ENCODE assay signal across 9 mouse cellular contexts in genomic region chr10:121419640-121420470, GRCm38 (mm10). TPM values are rescaled to one million over a fixed set of nuclear protein-coding genes. Genes with fewer than 3 reads are reported as not detected.
DNase-seq lines count a peak whose midpoint lies in the region; ATAC-seq and TF ChIP-seq lines count a peak whose summit lies in the region.
"Had no signal": no experiment of that assay in that cellular context is flagged by ENCODE, and none has a peak within 500 bp of the region (broad histone marks: within the 10 kb centered on the region; RNA-seq: fewer than 3 reads in every experiment).

No protein-coding gene starts in this region.

- ATAC-seq in hindbrain, embryonic 11.5 days (ENCODE audit: low FRiP score), result peak; percentile 56
- peak; percentile 81 for ATAC-seq in kidney, postnatal 0 days (replicated peaks; ENCODE audit: low FRiP score, low read depth)
- ATAC-seq in megakaryocyte progenitor cell, adult 5-6 weeks (replicated peaks; ENCODE audit: poor library complexity), result peak; percentile 85

- no peak overlapping the region for H3K27ac ChIP-seq in hindbrain, embryonic 11.5 days (ENCODE audit: low read depth, low read length)
- no peak overlapping the region; the same call in 1 of the 2 replicates for H3K27ac ChIP-seq in hindbrain, embryonic 10.5 days
- H3K27ac ChIP-seq in bone marrow, adult 2 months (ENCODE audit: control insufficient read depth, insufficient read depth, low read depth, low read length, poor library complexity), result peak overlapping the region; percentile 57
- H3K27ac ChIP-seq in kidney, postnatal 0 days, result peak overlapping the region; percentile 42; the same call in 1 of the 2 replicates
- H3K27ac ChIP-seq: limb, embryonic 12.5 days had no signal

- TF ChIP-seq POLR2A in bone marrow, adult 2 months (IDR thresholded peaks at IDR 0.05; ENCODE audit: borderline replicate concordance, control insufficient read depth, low read depth, low read length), result no peak

- H3K27me3 ChIP-seq in hindbrain, embryonic 11.5 days (ENCODE audit: control insufficient read depth, insufficient read depth, low read length), result no peaks in the 10 kb centered on the region
- no peaks in the 10 kb centered on the region for H3K27me3 ChIP-seq in hindbrain, embryonic 10.5 days (ENCODE audit: insufficient read depth, poor library complexity, severe bottlenecking)
- no peaks in the 10 kb centered on the region for H3K27me3 ChIP-seq in kidney, postnatal 0 days (ENCODE audit: insufficient read depth, low read length)
- H3K27me3 ChIP-seq: limb, embryonic 12.5 days had no signal

- 63% methylated on average over 22 of the region's 22 CpGs for WGBS in hindbrain, embryonic 11.5 days
- WGBS in hindbrain, embryonic 10.5 days, result 72% methylated on average over 22 of the region's 22 CpGs
- 62% methylated on average over 22 of the region's 22 CpGs for WGBS in bone marrow, adult 2 months
- 29% methylated on average over 22 of the region's 22 CpGs for WGBS in kidney, postnatal 0 days

- H3K4me3 ChIP-seq in hindbrain, embryonic 11.5 days (ENCODE audit: low read depth, low read length), result no peak overlapping the region
- H3K4me3 ChIP-seq in hindbrain, embryonic 10.5 days, result no peak overlapping the region
- no peak overlapping the region for H3K4me3 ChIP-seq in bone marrow, adult 2 months (replicated peaks; ENCODE audit: control insufficient read depth, low read depth, low read length)
- no peak overlapping the region for H3K4me3 ChIP-seq in kidney, postnatal 0 days (replicated peaks; ENCODE audit: low read depth, low read length)
- H3K4me3 ChIP-seq: limb, embryonic 12.5 days had no signal

- no peak overlapping the region for H3K4me2 ChIP-seq in hindbrain, embryonic 11.5 days (replicated peaks; ENCODE audit: low read depth, low read length)
- H3K4me2 ChIP-seq in kidney, postnatal 0 days (ENCODE audit: low read length), result peak overlapping the region; percentile 25; the same call in 1 of the 2 replicates
- H3K4me2 ChIP-seq: limb, embryonic 12.5 days had no signal

- no peak for DNase-seq in hindbrain, embryonic 11.5 days (ENCODE audit: low spot score)
- no peak for DNase-seq in hindbrain, embryonic 10.5 days (ENCODE audit: low spot score)
- peak; percentile 78 for DNase-seq in kidney, postnatal 0 days (ENCODE audit: low spot score)
- peak; percentile 59 for DNase-seq in thymus, postnatal 14 days
- no peak for DNase-seq in gastrocnemius, adult 18-20 months (ENCODE audit: low spot score)
- DNase-seq in adrenal gland, adult (ENCODE audit: inconsistent age in 2 of 2, low spot score in 1 of 2), result no peak

- peaks cover 7% of the 10 kb centered on the region; the same call in 1 of the 2 replicates for H3K4me1 ChIP-seq in hindbrain, embryonic 11.5 days (replicated peaks; ENCODE audit: control insufficient read depth, insufficient read depth, low read length)
- peaks cover 56% of the 10 kb centered on the region for H3K4me1 ChIP-seq in hindbrain, embryonic 10.5 days (replicated peaks)
- H3K4me1 ChIP-seq in bone marrow, adult 2 months (ENCODE audit: control insufficient read depth, insufficient read depth, low read length), result peaks cover 10% of the 10 kb centered on the region
- H3K4me1 ChIP-seq in kidney, postnatal 0 days (replicated peaks; ENCODE audit: insufficient read depth, low read length), result peaks cover 45% of the 10 kb centered on the region

- no peak overlapping the region for H3K9ac ChIP-seq in hindbrain, embryonic 11.5 days (ENCODE audit: low read depth, low read length)
- H3K9ac ChIP-seq in kidney, postnatal 0 days (ENCODE audit: low read depth, low read length), result no peak overlapping the region
- H3K9ac ChIP-seq: limb, embryonic 12.5 days had no signal

- H3K36me3 ChIP-seq in hindbrain, embryonic 11.5 days (ENCODE audit: control insufficient read depth, insufficient read depth, low read length), result no peaks in the 10 kb centered on the region
- peaks cover 8% of the 10 kb centered on the region for H3K36me3 ChIP-seq in hindbrain, embryonic 10.5 days
- H3K36me3 ChIP-seq in kidney, postnatal 0 days (ENCODE audit: insufficient read depth, low read length), result no peaks in the 10 kb centered on the region

- H3K9me3 ChIP-seq in hindbrain, embryonic 11.5 days (ENCODE audit: control insufficient read depth, low read length), result no peaks in the 10 kb centered on the region
- no peaks in the 10 kb centered on the region for H3K9me3 ChIP-seq in hindbrain, embryonic 10.5 days
- H3K9me3 ChIP-seq in kidney, postnatal 0 days (replicated peaks; ENCODE audit: low read length), result no peaks in the 10 kb centered on the region
- H3K9me3 ChIP-seq: limb, embryonic 12.5 days had no signal

- no peak for TF ChIP-seq CTCF in bone marrow, adult 2 months (IDR thresholded peaks at IDR 0.05; ENCODE audit: control insufficient read depth, insufficient read depth, low read length)
- peak; percentile 26; the same call in 1 of the 2 replicates for TF ChIP-seq CTCF in kidney, postnatal 0 days (IDR thresholded peaks at IDR 0.05; ENCODE audit: low read depth)

RNA-seq across cellular contexts. Expression of gene Gns, which starts 55.0 kb away (rescaled TPM):
- 38.8 and 41.2 TPM in 2 replicates for polyA plus RNA-seq in hindbrain, embryonic 11.5 days (2014; fragmentation: Nextera tagmentation; extraction: Ambion mirVana)
- 39.5 and 39.9 TPM in 2 replicates for polyA plus RNA-seq in hindbrain, embryonic 10.5 days (2016; fragmentation: Nextera tagmentation; extraction: Ambion mirVana)
- 18.2 and 39.2 TPM in 2 replicates for polyA plus RNA-seq in bone marrow, adult 2 months (2011; ENCODE audit: insufficient read depth, insufficient read length, low replicate concordance, missing spikeins)
- polyA plus RNA-seq in kidney, postnatal 0 days (2015; fragmentation: Nextera tagmentation; extraction: Ambion mirVana), result 62.3 and 63.2 TPM in 2 replicates
- 12.1 and 12.6 TPM in 2 replicates for total RNA-seq in megakaryocyte progenitor cell, adult 5-6 weeks (2015)
- total RNA-seq in megakaryocyte progenitor cell, adult 5-6 weeks (2017), result 10.6 and 12.0 TPM in 2 replicates
- 10 to 100 TPM; 26.8 to 29.2 TPM for total RNA-seq in gastrocnemius, adult 18-20 months (2021)

RNA-seq across cellular contexts. Expression of gene Rassf3, which starts 56.3 kb away (rescaled TPM):
- polyA plus RNA-seq in hindbrain, embryonic 11.5 days (2014; fragmentation: Nextera tagmentation; extraction: Ambion mirVana), result 7.0 and 8.1 TPM in 2 replicates
- 8.0 and 11.4 TPM in 2 replicates for polyA plus RNA-seq in hindbrain, embryonic 10.5 days (2016; fragmentation: Nextera tagmentation; extraction: Ambion mirVana)
- polyA plus RNA-seq in bone marrow, adult 2 months (2011; ENCODE audit: insufficient read depth, insufficient read length, low replicate concordance, missing spikeins), result 18.8 and 41.2 TPM in 2 replicates
- polyA plus RNA-seq in kidney, postnatal 0 days (2015; fragmentation: Nextera tagmentation; extraction: Ambion mirVana), result 11.9 and 12.5 TPM in 2 replicates
- total RNA-seq in megakaryocyte progenitor cell, adult 5-6 weeks (2015), result 23.3 and 24.7 TPM in 2 replicates
- total RNA-seq in megakaryocyte progenitor cell, adult 5-6 weeks (2017), result 18.2 and 20.0 TPM in 2 replicates
- total RNA-seq in gastrocnemius, adult 18-20 months (2021), result 10 to 100 TPM; 34.7 to 47.5 TPM

Comparison
In these comparisons a context has a peak if more than half of its experiments do, and no peak if none do; other contexts are left out.
1. DNase-seq: peak in kidney, postnatal 0 days (single experiment) and thymus, postnatal 14 days (single experiment); none in hindbrain, embryonic 11.5 days (single experiment), hindbrain, embryonic 10.5 days (single experiment), gastrocnemius, adult 18-20 months (single experiment) and adrenal gland, adult (0 of 2).
2. H3K27ac ChIP-seq: peak in bone marrow, adult 2 months (single experiment) and kidney, postnatal 0 days (single experiment); none in hindbrain, embryonic 11.5 days (single experiment) and hindbrain, embryonic 10.5 days (single experiment).
3. Peak in every context shown above with its lines, with median percentiles within 50 percentile points of each other: ATAC-seq.